Mouse (Mus musculus): ENCODE data around the gene Cobll1. TPM values are rescaled to one million over a fixed set of nuclear protein-coding genes. Genes with fewer than 3 reads are reported as not detected.

The Cobll1 gene
- polyA plus RNA-seq, 1 experiment from 2014 or later, result 14.2 TPM

DNA sequence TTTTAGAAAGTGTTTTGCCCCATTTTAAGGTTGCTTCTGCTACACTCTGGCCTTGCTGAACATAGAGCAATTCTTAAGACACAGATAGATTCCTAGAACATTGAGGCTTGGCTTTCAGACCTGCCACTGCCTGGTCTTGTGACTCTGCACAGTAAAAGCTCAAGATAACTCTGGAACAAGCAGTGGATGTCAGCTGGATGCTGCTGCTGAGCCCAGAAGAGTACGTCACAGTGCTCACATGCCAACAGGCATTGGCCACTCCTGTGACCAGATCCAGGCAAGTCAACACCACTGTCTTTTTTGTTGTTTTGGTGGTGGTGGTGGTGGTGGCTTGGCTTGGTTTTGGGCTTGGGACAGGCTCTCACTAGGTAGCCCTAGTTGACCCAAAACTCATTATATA, 18.6 kb downstream of the Cobll1 start:
- Histone ChIP-seq H3K4me2 (replicated peaks; ENCODE audit: low read depth) (no peak overlapping the region), H3K9me3 (ENCODE audit: control insufficient read depth) (no peaks in the 10 kb centered on the region), H3K9ac (ENCODE audit: low read depth, low read length) (no peak overlapping the region), H3K4me1 (replicated peaks; ENCODE audit: control insufficient read depth, insufficient read depth, low read length) (peaks cover 10% of the 10 kb centered on the region; the same call in 1 of the 2 replicates), H3K36me3 (ENCODE audit: control insufficient read depth, insufficient read depth) (no peaks in the 10 kb centered on the region), H3K4me3 (ENCODE audit: low read depth, low read length) (no peak overlapping the region), H3K27ac (ENCODE audit: low read depth, low read length) (no peak overlapping the region), H3K27me3 (replicated peaks; ENCODE audit: control insufficient read depth, insufficient read depth, low read length) (no peaks in the 10 kb centered on the region)
- no peak for TF ChIP-seq CTCF (IDR thresholded peaks at IDR 0.05; ENCODE audit: low read depth)
- 59% methylated on average over 1 of the region's 1 CpGs for WGBS
- ATAC-seq, result peak; percentile 77

DNA sequence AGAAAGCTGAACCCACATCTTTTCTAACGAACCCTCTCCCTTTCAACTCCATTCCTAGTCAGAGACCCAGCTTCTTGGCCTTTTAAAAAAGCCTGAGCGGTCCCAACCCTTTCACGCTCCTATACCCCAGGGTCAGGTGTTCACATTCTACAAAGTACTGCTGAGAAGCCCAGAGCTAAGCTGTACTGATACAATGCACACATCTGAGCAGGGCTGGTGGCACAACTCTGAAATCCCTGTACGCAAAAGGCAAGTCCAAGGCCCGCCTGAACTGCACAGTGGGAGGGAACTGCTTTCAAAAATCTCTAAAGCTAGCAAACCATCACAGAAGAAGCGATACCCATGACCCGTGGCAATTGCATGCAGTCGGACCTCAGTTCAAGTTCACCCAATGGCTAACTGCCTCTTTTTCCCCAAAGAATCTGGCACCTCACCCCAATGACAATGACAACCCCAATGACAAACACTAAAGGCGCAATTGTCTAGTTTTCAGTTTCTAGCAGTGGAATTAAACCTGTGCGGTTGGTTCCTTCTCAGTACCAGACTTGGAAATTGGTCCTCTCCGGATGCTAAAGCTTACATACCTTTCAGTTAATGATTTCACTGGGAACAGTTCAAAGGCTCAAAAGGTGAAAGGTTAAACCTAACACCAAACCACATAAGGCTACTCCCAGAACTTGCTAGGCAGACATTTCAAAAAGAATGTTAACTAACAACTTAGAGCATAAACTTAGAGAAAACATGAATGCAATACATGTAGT, 19.6 kb downstream of the Cobll1 start:
- no peak overlapping the region for H3K4me2 ChIP-seq (replicated peaks; ENCODE audit: low read depth)
- no peaks in the 10 kb centered on the region for H3K36me3 ChIP-seq (ENCODE audit: control insufficient read depth, insufficient read depth)
- peaks cover 10% of the 10 kb centered on the region; the same call in 1 of the 2 replicates for H3K4me1 ChIP-seq (replicated peaks; ENCODE audit: control insufficient read depth, insufficient read depth, low read length)

DNA sequence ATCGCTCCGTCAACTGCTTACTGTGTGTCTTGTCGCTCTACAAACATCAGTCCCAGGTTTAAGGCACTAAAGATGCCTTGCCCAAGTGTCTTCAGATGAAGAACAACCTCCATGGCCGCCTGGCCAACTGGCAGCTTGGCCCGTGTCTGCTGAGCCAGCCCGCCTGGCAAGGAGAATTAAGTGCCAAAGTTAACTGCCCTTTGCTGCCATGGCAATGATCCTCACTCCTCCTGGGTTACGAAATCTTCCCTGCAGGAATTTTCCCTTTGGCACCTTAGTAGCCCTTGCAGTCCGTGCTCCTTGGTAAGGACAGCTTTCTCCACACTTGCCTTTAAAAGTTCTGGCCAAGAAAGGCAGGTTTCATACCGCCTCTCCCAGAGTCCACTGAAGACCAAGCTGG, 20.9 kb downstream of the Cobll1 start:
- H3K4me2 ChIP-seq (replicated peaks; ENCODE audit: low read depth), result no peak overlapping the region
- no peak for ATAC-seq
- no peaks in the 10 kb centered on the region for H3K9me3 ChIP-seq (ENCODE audit: control insufficient read depth)
- no peak overlapping the region for H3K4me3 ChIP-seq (ENCODE audit: low read depth, low read length)
- WGBS, result 70% methylated on average over 9 of the region's 9 CpGs
- no peak for TF ChIP-seq CTCF (IDR thresholded peaks at IDR 0.05; ENCODE audit: low read depth)
- H3K36me3 ChIP-seq (ENCODE audit: control insufficient read depth, insufficient read depth), result no peaks in the 10 kb centered on the region
- no peak overlapping the region for H3K9ac ChIP-seq (ENCODE audit: low read depth, low read length)
- H3K27me3 ChIP-seq (replicated peaks; ENCODE audit: control insufficient read depth, insufficient read depth, low read length), result no peaks in the 10 kb centered on the region
- no peak overlapping the region for H3K27ac ChIP-seq (ENCODE audit: low read depth, low read length)
- peaks cover 10% of the 10 kb centered on the region; the same call in 1 of the 2 replicates for H3K4me1 ChIP-seq (replicated peaks; ENCODE audit: control insufficient read depth, insufficient read depth, low read length)

More for the DNA sequence above, 19.6 kb downstream of the Cobll1 start:
- no peak for ATAC-seq
- Histone ChIP-seq H3K4me3 (ENCODE audit: low read depth, low read length) (no peak overlapping the region), H3K9ac (ENCODE audit: low read depth, low read length) (no peak overlapping the region), H3K27me3 (replicated peaks; ENCODE audit: control insufficient read depth, insufficient read depth, low read length) (no peaks in the 10 kb centered on the region), H3K27ac (ENCODE audit: low read depth, low read length) (peak overlapping the region; percentile 50; the same call in 1 of the 2 replicates), H3K9me3 (ENCODE audit: control insufficient read depth) (no peaks in the 10 kb centered on the region)
- WGBS, result 60% methylated on average over 11 of the region's 11 CpGs
- no peak for TF ChIP-seq CTCF (IDR thresholded peaks at IDR 0.05; ENCODE audit: low read depth)

DNA sequence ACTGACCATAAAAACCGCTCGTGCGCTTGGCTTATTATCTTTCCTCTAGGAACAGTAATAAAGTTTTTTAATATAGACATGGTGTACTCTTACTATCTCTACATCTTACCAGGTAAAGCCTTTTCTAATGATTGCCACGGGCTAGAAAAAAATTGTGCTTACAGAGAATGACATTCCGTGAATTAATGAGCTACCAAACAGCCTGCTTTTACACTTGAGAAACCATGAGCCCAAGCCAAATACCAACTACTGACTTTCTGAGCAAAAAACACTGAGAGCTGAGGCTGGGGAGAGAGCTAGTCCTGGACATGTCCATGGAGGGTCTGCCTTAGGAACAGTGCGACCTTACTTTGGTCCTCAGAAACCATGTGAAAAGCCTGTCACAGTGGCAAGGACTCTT, 21.5 kb downstream of the Cobll1 start:
- H3K4me2 ChIP-seq (replicated peaks; ENCODE audit: low read depth), result 0 out of 2 replicates have a peak overlapping the region, but pooled peaks have one; percentile 13

DNA sequence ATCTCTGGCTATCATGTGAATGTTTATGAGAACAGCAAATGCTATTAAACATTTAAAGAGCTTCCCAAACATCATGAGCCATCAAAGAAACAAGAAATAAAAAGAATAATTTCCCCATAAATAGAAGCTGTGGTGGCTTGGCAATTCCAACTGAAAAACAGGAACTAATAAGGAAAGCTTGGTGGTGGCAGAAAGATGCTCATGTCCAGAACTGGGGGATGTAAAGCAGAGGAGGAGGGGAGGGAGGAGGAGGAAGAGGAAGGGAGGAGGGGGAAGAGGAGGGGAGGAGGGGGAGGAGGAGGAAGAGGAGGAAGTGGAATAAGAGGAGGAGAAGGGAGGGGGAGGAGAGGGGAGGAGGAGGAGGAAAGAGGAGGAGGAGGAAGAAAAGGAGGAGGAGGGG, 23.0 kb downstream of the Cobll1 start:
- TF ChIP-seq CTCF (IDR thresholded peaks at IDR 0.05; ENCODE audit: low read depth), result no peak
- no peak overlapping the region for H3K9ac ChIP-seq (ENCODE audit: low read depth, low read length)
- H3K27me3 ChIP-seq (replicated peaks; ENCODE audit: control insufficient read depth, insufficient read depth, low read length), result no peaks in the 10 kb centered on the region
- H3K9me3 ChIP-seq (ENCODE audit: control insufficient read depth), result no peaks in the 10 kb centered on the region
- H3K36me3 ChIP-seq (ENCODE audit: control insufficient read depth, insufficient read depth), result no peaks in the 10 kb centered on the region
- H3K4me1 ChIP-seq (replicated peaks; ENCODE audit: control insufficient read depth, insufficient read depth, low read length), result peaks cover 10% of the 10 kb centered on the region; the same call in 1 of the 2 replicates
- H3K4me3 ChIP-seq (ENCODE audit: low read depth, low read length), result no peak overlapping the region
- H3K27ac ChIP-seq (ENCODE audit: low read depth, low read length), result no peak overlapping the region
- H3K4me2 ChIP-seq (replicated peaks; ENCODE audit: low read depth), result no peak overlapping the region
- ATAC-seq, result no peak

More for the DNA sequence above, 21.5 kb downstream of the Cobll1 start:
- 60% methylated on average over 6 of the region's 6 CpGs for WGBS
- ATAC-seq, result no peak
- TF ChIP-seq CTCF (IDR thresholded peaks at IDR 0.05; ENCODE audit: low read depth), result no peak
- Histone ChIP-seq H3K27me3 (replicated peaks; ENCODE audit: control insufficient read depth, insufficient read depth, low read length) (no peaks in the 10 kb centered on the region), H3K9me3 (ENCODE audit: control insufficient read depth) (no peaks in the 10 kb centered on the region), H3K9ac (ENCODE audit: low read depth, low read length) (no peak overlapping the region), H3K36me3 (ENCODE audit: control insufficient read depth, insufficient read depth) (no peaks in the 10 kb centered on the region), H3K4me3 (ENCODE audit: low read depth, low read length) (no peak overlapping the region), H3K27ac (ENCODE audit: low read depth, low read length) (peak overlapping the region; percentile 10; the same call in 1 of the 2 replicates), H3K4me1 (replicated peaks; ENCODE audit: control insufficient read depth, insufficient read depth, low read length) (peaks cover 10% of the 10 kb centered on the region; the same call in 1 of the 2 replicates)

DNA sequence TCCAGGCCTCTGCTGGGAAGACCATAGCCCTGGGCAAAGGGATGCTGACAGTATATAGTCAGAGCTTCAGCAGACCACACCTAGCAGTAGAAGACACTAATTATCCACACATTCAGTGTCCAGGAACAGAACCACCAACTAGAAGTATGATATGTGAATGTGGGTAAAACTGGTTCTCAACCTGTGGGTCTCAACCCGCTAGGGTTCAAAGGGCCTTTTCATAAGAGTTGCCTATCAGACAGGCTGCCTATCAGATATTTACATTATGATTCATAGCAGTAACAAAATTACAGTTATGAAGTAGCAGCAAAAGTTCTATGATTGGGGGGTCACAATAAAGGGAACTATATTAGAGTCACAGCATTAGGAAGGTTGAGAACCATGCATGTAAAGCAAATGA, 24.6 kb downstream of the Cobll1 start:
- Histone ChIP-seq H3K27me3 (replicated peaks; ENCODE audit: control insufficient read depth, insufficient read depth, low read length) (no peaks in the 10 kb centered on the region), H3K27ac (ENCODE audit: low read depth, low read length) (no peak overlapping the region), H3K36me3 (ENCODE audit: control insufficient read depth, insufficient read depth) (no peaks in the 10 kb centered on the region), H3K4me1 (replicated peaks; ENCODE audit: control insufficient read depth, insufficient read depth, low read length) (peaks cover 7% of the 10 kb centered on the region; the same call in 1 of the 2 replicates), H3K4me3 (ENCODE audit: low read depth, low read length) (no peak overlapping the region), H3K4me2 (replicated peaks; ENCODE audit: low read depth) (no peak overlapping the region), H3K9ac (ENCODE audit: low read depth, low read length) (no peak overlapping the region), H3K9me3 (ENCODE audit: control insufficient read depth) (no peaks in the 10 kb centered on the region)
- ATAC-seq, result no peak
- no peak for TF ChIP-seq CTCF (IDR thresholded peaks at IDR 0.05; ENCODE audit: low read depth)
- WGBS, result 55% methylated on average over 1 of the region's 1 CpGs
